Mouse (Mus musculus) frontal cortex, postnatal 25 days (tissue): ENCODE measurements around the gene Cfd.

Experiments
- DNase-seq, 2 experiments: peaks; one replicate each; pipeline ENCODE4 v3.0.0; 2022; ENCODE audit warnings: low spot score in 2 of 2

Cfd gene

GRCm38 (mm10) chr10:79890670-79891069, at the start of gene Cfd:
TSS of gene Cfd (plus strand) at chr10:79890853.
- no peak for DNase-seq

GRCm38 (mm10) chr10:79842322-79842721, 48.3 kb upstream of the Cfd start:
- DNase-seq: no peak

GRCm38 (mm10) chr10:79843476-79843875, 47.2 kb upstream of the Cfd start:
- DNase-seq: no peak

DNA sequence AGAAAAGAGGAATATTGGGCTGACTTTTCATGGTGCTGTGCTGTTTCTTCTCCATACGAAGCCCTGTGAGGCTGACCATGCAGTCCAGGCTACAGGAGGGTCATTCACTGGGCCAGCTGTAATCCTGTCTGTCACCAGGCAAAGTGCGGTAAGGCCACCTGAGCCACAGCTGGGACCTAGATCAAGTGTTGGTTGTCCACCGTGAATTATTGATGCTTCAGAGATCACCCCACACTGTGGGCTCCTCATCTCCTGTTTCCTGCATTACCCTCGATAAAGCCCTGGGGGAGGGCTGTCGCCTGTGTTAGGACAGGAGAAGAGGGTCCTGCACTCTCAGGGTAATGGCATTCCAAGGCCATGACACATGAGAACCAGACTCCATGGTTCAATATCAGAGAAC, 44.1 kb upstream of the Cfd start:
- no peak for DNase-seq

- DNase-seq: no peak
These were observed 40.6 kb upstream of the Cfd start for GRCm38 (mm10) chr10:79849941-79850628.

- DNase-seq: no peak
These were observed 39.0 kb upstream of the Cfd start for GRCm38 (mm10) chr10:79851653-79852052.

DNA sequence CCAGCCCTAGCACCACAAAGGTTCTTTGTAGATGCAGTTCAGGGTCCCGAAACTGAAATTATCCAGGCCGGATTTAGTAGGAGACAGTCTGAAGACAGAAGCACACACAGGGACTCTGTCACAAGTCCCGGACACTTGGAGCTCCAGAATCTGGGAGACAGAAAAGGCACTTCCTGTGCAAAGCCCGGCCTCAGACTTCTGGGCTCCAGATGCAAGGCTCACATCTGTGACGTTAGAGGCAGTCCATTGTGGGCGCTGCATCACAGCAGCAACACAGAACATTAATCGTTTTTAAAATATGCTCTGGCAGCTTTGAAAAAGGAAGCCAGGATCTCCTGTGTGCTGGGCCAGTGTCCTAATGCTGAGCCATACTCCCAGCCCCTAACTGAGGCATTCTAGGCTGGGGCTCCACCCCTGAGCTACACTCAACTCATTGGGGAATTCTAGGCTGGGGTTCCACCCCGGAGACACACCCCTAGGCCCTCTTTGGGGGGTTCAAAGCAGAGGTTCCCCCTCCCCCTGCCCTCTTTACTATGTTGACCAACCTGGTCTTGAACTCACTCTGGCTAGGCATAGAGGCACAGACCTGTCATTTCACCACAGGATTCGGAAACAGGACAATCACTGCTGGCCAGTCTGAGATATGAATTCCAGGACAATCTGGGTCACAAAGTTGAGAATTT, 38.4 kb upstream of the Cfd start:
- DNase-seq: no peak

- no peak for DNase-seq
These were observed 37.8 kb upstream of the Cfd start for GRCm38 (mm10) chr10:79852827-79853226.

DNA sequence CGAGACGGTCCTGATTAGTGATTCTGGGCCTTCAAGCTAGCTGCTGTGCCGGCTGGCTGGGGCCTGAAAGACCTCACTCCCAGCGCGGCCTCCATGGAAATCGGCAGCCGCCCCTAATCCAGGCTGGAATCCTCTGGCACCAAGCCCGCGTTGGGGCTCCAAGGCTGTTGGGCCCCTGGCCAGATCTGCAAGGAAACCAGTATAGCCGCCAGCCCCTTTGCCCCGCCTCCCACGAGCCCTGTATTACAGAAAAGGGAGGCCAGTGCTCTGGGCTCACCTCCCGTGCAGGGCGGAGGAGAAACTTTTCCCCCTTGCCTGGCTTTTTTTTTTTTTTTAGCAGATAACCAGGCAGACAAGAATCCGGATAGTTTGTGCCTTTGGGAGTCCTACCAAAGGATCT, 37.3 kb upstream of the Cfd start:
- DNase-seq: peak; percentile 80 to 83

DNA sequence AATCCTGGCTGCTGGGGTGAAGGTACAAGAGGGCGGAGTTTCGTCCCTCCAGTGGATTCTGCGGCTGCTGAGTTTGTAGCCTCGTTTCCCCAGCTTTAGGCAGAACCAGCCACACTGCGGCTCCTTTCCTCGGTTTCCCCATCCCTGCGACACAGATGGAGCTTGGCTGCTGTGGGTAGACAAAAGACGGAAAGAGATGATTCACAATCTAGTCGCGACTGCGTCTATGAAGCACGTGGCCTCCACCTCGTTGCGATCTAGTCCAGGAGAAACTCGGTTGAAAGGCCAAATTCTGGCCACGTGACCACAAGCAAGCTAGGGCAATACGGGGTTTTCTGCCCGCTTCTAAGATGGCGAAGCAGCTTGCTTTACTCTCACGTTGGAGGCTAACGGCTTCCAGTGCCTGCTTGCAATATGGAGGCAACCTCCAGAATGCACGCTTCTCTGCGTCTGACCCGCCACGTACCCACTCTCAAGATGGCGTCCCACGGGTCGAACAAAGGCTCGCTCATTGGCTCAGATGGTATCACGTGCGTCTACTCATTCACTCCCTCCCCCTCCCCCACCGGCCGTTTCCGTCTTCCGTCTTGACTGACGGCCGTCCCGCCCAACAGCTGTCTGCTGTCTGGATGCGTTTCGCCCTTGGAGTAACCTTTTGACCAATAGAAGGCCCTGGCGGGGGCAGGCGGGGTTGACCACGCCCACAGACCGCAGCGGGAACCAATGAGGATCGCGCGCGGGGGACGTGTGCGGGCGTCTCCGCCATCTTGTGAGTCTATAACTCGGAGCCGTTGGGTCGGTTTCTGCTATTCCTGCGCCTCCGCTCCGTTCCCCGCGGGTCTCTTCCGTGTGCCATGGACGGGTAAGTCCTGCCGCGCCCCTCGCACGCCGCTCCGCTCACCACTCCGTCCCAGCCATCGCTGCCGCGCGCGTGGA, 36.5 kb upstream of the Cfd start, which contains the start of gene Ptbp1:
TSS of gene Ptbp1 (plus strand) at position 568 of the 936 bp plus-strand sequence.
- DNase-seq: peak; percentile 96 to 98

DNA sequence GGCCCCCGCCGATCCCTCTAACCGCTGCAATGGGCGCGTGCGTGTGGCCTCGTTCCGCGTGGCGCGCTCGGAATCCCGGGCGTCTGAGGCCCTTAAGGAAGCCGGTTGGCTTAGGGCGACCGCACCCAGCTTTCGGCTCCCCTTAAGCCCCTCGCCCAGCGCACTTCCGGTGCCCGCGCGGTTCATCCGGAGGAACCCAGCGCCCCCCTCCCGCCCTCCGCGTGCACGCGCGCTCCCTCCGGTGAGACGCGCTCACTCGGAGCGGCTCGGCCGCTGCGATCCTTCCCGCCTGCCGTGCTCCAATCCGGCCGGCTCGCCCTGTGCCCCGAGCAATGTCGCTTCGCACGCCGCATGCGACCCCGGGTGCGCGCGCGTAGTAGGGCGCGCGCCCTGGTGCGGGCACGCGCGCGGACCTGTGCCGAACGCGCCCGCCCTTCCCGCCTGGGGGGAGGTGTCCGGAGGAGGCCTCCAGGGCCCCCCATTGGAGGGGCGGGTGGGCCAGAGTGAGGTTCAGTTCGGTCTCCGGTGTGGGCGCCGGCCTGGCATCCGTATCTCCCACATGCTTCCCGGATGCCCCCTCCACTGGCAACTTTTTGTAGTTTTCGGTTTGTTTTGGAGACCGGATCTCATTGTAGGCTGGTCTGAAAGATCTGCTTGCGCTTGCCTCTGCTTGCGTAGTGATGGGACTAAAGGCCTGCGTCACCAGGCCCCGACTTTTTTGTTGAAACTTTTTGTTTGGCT, 35.7 kb upstream of the Cfd start:
- no peak for DNase-seq

- DNase-seq: no peak
These were observed 35.0 kb upstream of the Cfd start for GRCm38 (mm10) chr10:79855558-79856184.

GRCm38 (mm10) chr10:79856280-79856679, 34.4 kb upstream of the Cfd start:
- DNase-seq: no peak

- DNase-seq: no peak
These were observed 33.8 kb upstream of the Cfd start for GRCm38 (mm10) chr10:79856704-79857451.

DNA sequence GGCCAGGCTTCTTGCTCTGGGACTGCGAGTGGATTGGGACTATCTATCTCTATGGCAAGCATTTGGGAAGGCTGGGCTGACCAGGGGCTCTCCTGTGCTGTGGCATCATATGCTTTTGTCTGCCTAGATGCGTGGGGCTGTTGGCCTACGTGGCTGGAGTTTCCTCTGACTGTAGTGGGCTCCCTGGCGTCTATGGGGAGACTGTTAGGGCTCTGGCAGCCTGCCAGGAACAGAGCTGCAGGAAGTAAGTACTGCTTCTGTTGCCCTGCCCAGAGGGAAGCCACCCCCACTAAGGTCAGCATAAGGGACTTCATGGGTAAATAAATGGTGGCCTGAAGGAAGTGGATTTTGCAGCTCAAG, 33.2 kb upstream of the Cfd start:
- DNase-seq: no peak

GRCm38 (mm10) chr10:79857894-79858293, 32.8 kb upstream of the Cfd start:
- DNase-seq: no peak

DNA sequence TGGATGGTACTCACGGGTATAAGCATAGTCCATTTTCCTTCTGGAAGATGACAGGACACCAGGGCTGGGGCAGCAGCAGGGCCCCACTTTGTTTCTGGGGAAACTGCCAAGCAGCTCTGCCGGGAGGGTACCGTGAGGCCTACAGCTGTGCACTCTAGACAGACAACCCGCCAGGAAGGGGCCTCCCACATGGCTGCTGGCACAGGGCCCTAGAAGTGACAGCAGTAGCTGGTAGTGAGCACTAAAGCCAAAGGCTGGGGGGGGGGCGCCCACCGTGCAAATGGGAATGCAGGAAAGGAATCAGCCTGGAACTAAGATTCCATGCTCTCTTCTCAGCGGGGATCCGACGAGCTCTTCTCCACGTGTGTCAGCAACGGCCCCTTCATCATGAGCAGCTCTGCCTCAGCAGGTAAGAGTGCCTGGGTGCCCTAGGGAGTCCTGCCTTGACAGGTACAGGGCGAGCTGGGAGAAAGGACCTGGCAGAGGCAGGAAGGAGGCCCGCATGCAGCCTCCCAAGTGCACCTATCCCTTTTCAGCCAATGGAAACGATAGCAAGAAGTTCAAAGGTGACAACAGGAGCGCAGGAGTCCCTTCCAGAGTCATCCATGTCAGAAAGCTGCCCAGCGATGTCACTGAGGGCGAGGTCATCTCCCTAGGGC, 32.1 kb upstream of the Cfd start:
- no peak for DNase-seq

- DNase-seq: no peak
These were observed 31.5 kb upstream of the Cfd start for GRCm38 (mm10) chr10:79859116-79859515.

GRCm38 (mm10) chr10:79860079-79860911, 30.4 kb upstream of the Cfd start:
- DNase-seq: no peak
